Mouse (Mus musculus) v-Abl transformed pro-B cells (cell line): ENCODE data around the gene Fmo5.

Experiments
- in situ Hi-C, 2 experiments: fragments of 400-800 bp; cut with MboI; formaldehyde crosslinking; loops; one replicate each; pipeline ENCODE4 v1.15.1; 2025; ENCODE audit not compliant: unreplicated experiment in 2 of 2

The Fmo5 gene

DNA sequence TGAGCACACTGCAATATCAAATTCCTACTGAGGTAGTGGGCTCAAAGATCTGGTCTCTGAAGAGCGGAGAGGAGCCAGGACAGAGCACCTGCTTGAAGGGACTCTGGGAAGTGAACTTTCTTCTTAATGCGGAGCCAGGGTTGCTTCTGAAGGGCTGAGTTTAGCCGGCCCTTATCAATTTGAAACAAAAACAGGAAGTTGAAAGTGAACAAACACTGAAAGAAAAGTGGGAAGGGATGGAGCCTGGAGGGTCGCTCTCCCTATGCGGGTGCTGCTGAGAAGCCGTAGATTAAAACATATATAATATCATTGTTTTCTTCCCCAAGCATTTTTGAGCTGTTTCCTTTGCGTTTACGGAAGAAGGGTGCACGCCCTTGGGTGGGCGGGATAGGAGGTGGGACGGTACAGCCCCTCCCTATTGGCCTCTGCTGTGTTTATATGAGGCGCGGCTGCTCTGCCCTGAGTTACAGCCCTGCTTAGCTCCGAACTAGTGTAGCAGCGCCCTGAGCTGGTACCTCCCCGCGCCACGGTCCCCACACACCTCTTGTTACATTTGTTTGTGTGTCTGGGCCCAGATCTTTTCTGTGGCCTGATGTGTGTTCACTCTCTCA, at the start of gene Fmo5:
TSS of gene Fmo5 (plus strand) at position 414 of the 611 bp plus-strand sequence.
- in situ Hi-C loops: no loop called here

DNA sequence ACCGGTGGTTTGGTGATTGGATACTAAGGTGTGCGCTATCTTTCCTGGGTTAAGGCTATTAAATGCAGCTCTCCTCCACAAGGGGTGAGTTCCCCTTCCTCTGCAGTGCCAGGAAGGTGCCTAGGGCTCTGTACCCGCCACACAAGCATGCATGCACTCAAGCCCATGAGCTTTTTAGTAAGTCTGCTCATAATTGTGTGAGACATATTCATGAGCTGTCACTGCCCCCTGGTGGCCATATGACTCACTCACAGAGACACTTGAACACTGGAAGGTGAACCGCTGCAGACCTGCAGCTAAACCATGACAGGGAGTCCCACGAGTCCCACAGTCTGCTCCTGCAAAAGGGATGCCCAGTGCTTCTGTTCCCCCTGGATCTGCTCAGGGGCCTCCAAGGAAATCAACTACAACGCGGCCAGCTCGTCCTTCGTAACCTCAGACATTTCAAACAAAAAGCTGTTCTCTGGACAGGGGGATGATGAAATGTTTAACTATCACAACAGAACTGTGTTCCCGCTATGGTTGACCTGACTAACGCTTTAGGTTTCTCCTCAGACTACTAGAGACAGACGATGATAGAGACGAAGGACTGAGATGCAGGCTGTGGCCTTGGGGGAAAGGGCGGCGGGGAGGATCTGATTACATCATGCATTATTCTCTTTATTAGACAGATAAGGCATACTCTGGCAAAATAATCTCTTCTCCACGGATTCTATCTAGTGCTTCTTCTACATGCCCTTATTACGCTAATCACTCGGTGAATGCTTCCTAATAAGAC, 43.0 kb upstream of the Fmo5 start:
- in situ Hi-C loops: loop anchor here (5.0 to 25.0 kb wide), 4 partner anchors 51 to 773 kb away; no protein-coding TSS in a partner anchor

DNA sequence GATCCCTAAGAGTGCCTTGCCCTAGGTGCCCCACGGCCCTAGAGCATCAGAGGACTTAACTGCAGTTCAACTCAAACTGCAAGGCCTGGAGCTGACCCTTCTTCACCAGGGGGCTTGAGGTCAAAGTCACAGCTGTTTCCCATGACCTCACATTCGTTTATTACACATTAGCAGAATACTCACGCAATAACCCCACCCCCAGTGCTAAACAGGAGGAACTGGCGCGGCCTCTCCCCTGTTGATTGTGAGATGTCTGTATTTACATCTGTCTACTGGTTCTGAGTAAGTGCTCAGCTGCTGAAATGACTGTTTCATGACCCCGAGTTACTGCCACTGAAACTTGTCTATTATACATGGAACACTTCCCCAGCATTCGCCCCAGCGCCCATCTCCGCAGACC, 40.9 kb upstream of the Fmo5 start:
- in situ Hi-C loops: loop anchor here (5.0 to 25.0 kb wide), 4 partner anchors 53 to 775 kb away; no protein-coding TSS in a partner anchor

DNA sequence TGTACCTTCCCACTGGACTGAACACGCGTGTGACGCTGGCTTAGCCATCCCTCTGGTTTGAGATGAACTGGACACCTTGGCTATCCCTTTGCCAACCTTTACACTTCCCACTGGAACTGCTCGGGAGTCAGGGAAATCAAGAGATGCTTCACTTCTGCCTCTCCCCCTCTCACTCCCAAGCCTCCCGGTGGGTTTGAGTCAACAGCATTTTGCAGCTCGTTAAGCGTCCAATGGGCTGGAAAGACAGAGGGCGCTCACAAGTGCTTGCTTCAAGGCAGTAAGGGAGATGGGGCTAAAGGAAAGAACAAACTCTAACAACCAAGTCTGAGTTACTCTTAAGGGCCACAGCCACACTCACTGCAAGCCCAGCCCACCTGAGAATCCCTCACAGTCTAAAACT, 37.9 kb upstream of the Fmo5 start:
- in situ Hi-C loops: loop anchor here in 1 of 2 experiments (25.0 kb wide), 1 partner anchor 778 kb away; no protein-coding TSS in a partner anchor

DNA sequence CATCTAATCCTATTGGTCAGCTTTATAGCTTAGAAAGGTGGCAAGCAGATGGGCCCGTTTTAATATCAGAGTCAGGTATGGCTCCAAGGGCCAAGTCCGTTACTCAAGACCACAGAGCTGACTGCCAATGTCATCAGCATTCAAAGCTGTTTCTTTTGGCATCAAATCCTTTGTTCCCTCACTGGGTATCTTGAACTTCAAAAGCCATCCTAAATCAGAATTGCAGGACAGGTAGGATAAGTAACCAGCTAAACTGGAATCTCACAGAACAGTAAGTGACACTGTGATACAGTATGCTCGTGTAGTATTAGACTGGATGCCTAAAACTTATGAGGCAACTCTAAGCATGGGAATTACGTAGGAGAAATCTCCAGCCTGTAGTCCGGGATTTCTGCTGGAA, 35.5 kb upstream of the Fmo5 start:
- in situ Hi-C loops: loop anchor here in 1 of 2 experiments (25.0 kb wide), 1 partner anchor 781 kb away; no protein-coding TSS in a partner anchor

DNA sequence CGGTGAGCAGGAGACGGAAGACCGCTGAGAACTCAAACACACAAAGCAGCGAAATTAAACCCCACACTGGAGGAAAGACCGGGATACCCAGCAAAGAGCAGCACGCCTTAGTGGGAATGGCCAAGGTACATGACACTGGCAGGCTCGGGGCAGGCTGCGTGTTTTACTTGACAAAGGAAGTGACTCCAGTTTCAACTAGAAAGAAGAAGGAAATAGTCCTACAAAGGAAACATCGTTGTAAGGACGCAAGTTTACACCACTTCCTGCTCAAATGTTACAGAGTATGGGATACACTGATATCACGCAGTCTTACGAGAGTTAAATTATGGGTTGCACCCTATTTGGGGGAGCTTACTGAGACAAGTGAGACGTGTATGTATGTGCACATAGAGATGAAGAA, 34.5 kb upstream of the Fmo5 start:
- in situ Hi-C loops: loop anchor here in 1 of 2 experiments (25.0 kb wide), 1 partner anchor 782 kb away; no protein-coding TSS in a partner anchor

DNA sequence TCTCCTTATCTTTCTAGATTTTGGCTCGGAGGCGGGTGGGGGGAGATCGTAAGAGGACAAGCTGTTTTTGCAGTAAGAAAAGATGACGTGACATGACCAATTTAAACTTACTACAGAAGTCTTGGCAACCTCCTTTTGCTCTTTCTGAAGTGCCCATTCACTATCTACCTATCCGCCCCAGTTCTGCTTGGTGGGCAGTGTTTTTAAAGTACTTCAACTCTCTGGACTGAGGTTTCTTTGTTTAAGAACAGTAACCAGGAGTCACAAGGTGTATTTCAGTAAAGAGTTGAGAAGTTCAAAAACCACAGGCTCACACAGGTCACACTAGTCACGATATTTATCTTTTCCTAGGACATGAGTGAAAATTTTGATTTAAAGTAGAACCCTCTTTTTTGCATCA, 33.5 kb upstream of the Fmo5 start:
- in situ Hi-C loops: loop anchor here in 1 of 2 experiments (25.0 kb wide), 1 partner anchor 783 kb away; no protein-coding TSS in a partner anchor

DNA sequence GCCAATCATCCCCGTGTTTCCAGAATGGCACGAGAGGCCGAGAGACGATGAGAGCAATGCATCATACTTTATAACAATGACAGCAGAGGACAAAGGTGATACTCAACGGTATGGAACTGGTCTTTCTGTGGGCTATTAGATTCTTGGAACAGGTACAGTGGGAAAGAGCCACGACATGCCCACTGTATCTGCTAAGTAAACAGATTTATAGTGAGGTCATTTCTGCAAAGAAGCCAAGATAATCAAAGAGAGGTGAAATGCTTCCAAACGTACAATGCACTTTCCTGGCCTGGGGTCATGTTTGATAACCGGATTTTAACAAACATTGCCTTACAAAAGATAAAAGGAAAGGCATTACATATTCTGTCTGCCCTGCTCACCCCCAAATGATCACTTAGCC, 31.8 kb upstream of the Fmo5 start:
- in situ Hi-C loops: loop anchor here in 1 of 2 experiments (25.0 kb wide), 1 partner anchor 784 kb away; no protein-coding TSS in a partner anchor

DNA sequence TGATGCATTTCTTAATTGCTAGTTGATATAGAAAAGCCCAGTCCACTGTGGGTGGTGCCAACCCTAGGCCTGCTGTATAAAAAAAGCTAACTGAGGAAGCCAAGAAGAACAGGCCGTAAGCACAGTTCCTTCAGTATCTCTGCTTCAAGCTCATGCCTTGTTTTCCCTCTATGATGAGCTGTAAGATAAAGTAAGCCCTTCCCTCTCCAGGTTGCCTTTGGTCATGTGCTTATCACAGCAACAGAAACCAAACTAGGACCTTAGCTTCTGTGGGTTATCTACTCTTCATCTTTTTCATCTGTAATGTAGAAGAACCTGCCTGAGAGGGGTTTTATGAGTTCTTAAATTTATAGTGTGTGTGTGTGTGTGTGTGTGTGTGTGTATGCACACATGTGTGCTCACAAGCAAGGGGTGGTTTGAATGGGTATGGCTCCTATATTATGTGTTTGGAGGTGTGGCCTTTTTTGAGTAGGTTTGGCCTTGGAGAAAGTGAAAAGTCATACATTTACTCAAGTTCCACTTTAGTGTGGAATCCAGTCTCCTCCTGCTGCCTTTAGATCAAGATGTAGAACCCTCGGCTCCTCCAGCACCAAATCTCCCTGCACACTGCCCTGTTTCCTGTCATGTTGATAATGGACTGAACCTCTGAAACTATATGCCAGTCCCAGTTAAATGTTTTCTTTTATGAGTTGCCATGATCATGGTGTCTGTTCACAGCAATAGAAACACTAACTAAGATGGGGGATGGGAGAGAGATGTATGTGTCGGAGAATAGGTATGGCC, 28.4 kb upstream of the Fmo5 start:
- in situ Hi-C loops: no loop called here

DNA sequence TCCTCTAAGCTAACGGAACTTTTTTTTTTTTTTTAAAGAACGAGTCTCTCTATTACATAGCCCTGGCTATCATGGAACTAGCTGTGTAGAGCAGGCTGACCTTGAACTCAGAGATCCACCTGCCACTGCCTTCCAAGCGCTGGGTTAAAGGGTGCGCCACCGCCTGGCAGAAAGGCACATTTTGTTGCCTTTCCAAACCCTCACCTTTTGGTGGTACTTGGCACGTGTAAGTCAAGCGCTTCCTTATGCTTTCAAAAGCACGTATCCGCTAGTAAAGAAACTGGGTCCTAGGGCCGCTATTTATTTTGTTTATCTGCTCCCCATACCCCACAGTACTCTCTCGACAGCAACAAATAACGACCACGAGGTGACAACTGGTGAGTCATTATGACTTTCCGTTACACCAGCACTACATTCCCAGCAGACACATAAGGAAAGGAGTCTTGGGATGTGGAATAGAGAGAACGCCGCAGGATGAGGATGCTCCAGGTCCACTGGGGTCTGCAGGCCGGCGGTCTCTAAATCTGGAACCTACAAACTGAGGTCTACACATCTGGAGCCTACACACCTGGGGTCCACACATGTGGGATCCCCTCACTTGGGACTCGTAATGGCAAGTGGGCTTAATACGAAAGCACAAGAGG, 19.3 kb upstream of the Fmo5 start:
- in situ Hi-C loops: loop anchor here in 1 of 2 experiments (5.0 kb wide), 1 partner anchor 48 kb away; the partner anchor contains the start of gene Prkab2

DNA sequence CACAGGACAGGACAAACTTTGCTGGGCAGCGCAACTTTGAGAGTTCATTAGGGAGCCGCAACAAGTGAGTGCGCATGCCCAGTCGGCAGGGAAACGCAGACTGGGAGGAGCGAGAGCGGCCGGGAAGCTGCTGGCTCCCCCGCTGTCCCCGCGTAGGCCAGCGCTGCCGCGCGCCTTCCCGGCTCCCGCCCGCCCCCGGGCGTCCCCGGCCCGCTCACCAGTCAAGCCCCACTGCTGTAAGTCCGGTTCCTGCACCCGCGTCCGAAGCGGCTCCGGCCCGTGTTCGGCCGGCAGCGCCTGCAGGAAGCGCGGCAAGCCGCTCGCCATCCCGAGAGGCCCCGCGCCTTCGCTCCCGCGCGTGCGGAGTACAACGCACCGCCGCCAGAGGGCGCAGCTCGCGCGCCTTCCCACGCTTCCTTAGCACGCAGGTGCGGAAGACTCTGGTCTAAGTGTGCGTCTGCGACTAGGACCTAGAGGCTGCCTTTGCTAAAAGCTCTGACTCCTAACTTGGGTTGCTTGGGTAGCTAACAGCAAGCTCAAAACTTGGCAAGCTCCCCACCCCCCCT, 18.7 kb upstream of the Fmo5 start, which contains the start of gene Chd1l:
TSS of gene Chd1l (minus strand) at position 359 of the 566 bp plus-strand sequence.
- in situ Hi-C loops: loop anchor here in 1 of 2 experiments (5.0 kb wide), 1 partner anchor 47 kb away; the partner anchor contains the start of gene Prkab2

DNA sequence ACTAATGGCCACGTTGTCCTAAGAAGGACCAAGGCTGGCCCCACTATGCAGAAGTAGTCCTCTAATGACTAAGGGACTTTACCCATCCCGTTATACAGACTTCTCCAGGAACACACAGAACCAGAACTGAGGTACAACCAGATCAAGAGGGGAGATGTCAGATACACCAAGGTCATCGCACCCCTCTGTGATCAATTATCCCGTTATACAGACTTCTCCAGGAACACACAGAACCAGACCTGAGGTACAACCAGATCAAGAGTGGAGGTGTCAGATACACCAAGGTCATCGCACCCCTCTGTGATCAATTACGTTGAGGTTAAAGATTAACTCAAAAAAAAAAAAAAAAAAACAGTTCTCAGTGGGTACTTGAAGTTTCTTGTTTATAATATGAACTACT, 17.6 kb upstream of the Fmo5 start:
- in situ Hi-C loops: no loop called here

DNA sequence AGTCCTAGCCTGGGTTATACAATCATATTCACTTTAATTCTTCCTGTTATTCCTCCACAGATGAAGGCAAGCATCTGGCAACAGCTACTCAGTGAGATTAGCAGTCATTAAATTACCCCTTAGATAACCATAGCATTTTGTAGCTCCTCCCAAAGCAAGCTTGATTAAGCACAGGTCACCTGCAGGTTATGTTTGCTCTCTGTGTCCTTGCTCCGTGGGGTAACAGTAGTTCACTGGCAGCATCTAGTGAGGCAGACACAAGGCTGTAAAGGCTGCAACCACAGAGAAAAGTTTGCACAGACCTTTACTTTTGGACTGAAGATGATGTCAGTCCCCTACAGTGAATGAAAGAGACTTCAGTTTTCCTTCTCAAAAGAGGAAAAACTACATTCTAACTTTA, 13.4 kb upstream of the Fmo5 start:
- in situ Hi-C loops: no loop called here

DNA sequence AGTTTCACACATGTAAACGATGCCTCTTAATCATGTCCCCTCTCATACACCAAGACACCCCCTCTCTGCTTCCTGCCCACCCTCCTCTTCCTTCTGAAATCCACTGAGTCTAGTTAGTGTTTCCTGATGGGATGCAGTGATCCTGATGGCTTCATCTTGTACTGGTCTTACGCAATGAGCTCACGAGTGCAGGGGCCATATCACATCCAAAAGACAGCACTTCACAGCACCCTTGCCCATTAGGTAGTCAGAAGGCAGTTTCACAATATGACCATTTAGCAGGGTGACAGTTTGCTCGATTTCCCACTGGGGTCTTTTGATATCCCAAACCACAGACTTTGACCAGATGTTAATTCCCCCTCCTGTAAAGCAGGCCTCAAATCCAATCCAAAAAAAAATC, 12.7 kb upstream of the Fmo5 start:
- in situ Hi-C loops: no loop called here

DNA sequence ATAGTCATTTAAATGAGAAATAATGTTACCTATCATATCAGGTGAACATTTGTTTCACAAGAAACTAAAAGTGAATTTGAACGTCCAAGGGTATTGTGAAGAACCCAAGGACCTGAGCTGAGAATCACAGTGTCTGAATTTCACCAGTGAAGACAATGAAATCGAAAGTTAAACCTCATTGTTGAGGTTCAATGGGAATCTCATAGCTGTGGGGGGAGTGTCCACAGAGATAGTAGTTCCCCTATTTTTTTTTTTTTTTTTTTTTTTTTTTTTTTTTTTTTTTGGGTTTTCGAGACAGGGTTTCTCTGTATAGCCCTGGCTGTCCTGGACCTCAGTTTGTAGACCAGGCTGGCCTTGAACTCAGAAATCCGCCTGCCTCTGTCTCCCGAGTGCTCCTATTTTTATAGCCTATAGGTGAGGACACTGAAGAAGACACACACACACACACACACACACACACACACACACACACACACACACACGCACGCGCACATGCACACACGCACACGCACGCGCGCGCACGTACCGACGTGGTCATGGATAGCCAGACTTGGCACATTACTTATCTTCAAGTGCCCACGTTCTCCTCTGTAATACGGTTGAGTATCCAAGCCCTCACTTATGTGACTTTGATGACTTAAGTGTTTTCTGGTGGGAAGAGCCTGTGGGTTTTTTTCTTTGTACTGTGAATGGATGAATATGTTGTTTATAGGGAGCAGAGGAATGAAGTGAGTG, 11.3 kb upstream of the Fmo5 start:
- in situ Hi-C loops: no loop called here

DNA sequence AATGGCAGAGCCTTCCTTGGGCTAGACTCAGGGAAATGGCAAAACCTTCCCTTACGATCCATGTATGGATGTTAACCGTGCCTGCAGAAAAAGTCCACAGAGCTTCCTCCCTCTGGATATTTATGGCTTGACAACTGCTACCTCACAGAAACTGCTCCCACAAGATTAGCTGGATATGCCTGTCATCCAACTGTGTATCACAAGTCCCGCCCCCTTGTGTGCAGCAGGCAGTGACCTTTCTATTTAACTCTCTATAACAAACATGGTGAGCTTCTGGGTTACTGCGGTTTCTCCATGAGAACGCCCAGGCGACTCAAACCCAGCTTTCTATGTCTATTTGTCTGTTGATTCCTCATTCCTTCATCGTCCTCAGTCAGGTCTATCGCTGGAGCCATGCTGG, 10.7 kb upstream of the Fmo5 start:
- in situ Hi-C loops: no loop called here

DNA sequence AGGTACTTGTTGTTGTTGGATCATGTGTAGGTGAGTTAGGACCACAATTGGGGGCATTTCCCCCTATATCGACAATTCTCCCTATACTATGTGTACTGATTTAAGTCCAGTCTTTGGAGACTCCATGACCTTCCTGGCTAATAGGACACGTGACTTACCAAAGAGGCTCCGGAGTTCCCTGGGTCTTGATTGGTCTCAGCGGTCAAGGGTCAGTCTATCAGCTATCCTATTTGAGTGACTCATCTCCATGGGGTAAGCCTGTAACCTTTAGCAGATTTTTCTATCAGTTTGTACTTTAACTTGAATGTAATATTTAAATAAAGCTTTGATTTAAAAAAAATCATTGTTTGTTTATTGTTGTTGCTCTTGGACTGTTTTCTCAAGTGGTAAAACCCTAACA, 7.9 kb upstream of the Fmo5 start:
- in situ Hi-C loops: no loop called here

DNA sequence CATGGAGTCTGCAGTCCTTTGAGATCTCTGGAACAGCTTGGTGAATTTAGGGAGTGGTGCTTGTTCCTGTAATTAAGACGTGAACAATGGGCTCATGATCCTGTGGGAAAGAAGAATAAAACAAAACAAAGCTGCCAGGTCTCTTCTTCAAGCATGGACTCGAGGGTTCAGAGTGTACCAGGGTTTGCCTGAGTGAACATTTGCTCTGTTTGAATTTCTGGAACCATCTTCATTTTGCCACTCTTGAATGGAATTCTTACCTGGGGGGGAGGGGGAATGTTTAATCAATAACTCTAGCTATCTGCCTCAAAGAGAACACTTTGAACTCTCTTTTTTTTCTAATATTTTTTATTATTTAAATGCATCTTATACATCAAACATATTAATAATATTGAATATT, 4.0 kb upstream of the Fmo5 start:
- in situ Hi-C loops: no loop called here

DNA sequence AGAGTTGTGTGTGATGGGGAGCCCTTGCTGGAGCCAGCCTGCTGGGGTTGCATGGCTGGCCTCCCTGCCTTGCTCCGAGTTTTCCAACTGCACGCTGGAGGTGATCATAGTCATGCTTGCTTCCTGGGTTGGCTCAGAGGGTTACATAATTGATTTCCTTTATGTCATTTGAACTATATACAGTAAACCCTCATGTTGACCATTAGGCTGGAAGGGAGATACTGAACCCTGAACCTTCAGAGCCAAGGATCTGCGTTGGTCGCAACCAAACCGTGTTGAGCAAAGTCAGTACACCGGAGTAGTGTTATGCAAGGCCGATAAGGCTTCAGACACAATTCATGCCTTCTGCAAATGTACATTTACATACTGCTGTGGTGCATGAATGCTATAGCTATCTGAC, 711 bp upstream of the Fmo5 start:
- in situ Hi-C loops: no loop called here
